Mouse (Mus musculus): ENCODE data around the gene Txnrd1.

Gene Txnrd1

DNA sequence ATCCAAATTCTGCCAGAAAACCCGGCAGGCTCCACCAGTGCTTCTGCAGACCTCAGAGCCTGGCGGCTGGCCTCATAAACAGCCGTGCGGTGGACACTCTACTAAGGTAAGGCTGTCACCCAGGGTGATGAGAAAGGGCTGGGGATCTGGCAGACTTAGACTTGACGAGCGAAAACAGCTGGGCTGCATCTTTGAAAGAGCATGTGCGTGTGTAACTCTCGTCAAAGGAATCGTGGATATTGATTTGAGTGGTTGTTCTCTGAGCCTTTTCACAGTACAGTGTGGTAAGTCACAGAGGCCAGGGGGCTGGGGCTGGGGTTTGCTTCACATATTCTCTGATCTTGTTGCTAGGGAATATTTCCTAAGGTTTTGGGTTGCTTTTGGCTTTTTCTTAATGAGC is at the start of gene Txnrd1:
Txnrd1 (plus strand) TSS at position 26 of the 400 bp plus-strand sequence.
- no peak for DNase-seq (ENCODE audit: extremely low spot score, low read depth, low spot score)

DNA sequence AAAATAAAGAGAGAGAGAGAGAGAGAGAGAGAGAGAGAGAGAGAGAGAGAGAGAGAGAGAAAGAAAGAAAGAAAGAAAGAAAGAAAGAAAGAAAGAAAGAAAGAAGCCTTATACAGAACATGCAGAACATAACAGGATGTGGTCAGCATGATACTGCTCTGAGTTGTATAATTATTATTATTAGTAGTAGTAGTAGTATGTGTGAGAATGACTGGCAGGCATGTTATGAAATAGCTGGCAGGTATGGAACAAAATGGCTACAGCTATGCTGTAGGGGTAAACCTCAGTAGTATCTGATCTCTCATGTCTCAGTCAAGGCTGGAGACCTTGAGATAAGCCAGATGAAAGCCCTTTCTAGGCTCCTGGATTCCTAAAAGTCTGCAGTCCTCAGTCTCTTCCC is 44.6 kb upstream of the Txnrd1 start:
- DNase-seq (ENCODE audit: extremely low spot score, low read depth, low spot score), result no peak

DNA sequence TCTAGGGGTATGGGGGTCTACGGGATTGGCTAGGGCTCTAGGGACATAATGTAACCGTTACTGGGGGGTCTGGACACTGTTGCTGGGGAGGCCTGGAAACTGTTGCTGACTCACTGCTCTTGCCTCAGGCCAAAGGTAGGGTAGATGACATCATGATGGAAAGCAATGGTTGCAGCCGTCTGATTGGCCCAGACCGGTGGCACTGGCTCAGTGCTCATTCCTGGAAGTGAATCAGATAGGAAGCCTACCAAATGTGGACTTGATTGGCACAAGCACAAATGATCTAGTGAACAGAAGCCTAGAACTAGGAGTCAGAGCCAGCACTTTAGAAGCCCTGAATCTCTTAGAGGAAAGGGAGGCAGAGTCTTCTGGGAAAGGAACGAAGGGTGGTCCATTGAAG is 43.2 kb upstream of the Txnrd1 start:
- DNase-seq (ENCODE audit: extremely low spot score, low read depth, low spot score), result no peak

DNA sequence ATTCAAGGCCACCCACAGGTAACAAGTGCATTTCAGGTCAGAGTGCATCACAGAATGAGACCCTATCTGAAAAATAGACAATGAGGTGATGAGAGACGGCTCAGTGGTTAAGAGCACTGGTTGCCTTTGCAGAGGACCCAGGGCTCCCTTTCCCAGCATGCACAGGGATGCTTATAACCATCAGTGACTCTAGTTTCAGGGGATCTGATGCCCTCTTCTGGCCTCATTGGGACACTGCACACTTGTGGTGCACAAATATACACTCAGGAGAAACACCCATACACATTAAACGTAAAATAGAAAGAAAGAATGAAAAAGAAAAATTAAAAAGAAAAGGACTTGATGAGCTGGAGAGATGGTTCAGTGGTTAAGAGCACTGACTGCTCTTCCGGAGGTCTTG is 42.0 kb upstream of the Txnrd1 start:
- no peak for DNase-seq (ENCODE audit: extremely low spot score, low read depth, low spot score)

DNA sequence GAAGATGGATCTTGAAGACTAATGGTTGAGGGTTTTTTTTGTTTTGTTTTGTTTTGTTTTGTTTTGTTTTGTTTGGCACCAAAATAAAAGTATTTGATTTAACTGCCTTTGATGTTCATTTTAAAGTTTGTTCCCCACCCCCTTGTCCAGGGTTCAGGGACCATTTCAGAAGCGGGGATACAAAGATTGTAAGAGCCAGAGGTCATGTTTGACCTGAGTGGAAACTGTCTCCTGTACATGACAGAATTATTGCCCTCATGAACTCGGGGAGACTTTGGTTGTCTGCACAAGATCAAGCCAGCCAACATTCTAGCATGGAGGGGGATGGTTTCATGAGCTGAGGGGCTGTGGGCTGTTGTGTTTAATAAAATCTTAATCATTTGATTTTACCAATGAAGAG is 41.4 kb upstream of the Txnrd1 start:
- no peak for DNase-seq (ENCODE audit: extremely low spot score, low read depth, low spot score)

DNA sequence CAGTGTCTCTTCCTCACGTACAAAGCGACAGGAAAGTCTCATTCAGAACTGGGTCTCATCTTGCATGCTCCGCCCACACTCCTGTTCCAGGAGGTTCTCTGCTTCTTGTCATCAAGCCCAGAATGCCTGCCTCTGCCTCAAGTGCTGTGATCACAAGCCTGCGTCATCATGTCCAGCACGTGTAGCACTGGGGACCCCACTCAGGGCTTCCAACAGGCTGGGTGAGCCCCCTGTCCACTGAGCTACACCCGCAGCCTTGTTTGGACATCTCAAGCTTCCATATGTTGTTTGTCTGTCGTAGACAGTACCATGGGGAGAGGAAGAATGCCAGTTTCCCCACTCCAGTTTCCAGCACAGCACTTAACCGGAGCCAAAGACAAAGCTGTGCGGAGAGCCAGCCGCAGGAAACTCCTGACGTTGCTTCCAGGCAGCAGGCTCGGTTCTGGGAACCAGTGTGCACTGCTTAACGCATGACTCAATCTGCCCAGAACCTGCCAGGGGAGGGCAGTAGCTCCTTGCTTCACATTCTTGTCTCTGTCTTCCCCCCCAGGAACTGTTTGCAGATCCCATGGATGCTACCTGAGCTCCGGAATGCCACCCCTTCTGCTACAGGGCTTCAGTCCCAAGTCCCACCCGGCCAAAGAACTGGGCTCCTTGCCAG is 38.5 kb upstream of the Txnrd1 start:
- no peak for DNase-seq (ENCODE audit: extremely low spot score, low read depth, low spot score)

DNA sequence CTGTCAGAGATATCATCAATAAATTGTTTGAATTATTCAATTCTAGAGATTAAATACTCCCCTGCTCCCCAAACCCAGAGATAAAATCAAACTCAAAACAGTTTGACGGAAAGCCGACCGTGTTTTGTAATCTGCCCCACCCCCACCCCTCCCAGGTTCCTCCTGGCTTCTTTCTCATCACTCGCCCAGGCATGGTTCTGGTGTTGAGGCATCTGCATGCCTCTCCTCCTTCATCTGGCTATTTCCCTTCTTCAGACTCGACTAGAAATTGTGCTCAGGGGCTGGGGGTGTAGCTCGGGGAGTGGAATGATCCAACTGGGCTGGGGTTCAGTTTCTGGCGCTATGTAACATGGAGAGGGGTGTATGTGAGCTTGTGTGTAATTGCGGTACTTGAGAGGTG is 38.0 kb upstream of the Txnrd1 start:
- DNase-seq (ENCODE audit: extremely low spot score, low read depth, low spot score), result no peak

DNA sequence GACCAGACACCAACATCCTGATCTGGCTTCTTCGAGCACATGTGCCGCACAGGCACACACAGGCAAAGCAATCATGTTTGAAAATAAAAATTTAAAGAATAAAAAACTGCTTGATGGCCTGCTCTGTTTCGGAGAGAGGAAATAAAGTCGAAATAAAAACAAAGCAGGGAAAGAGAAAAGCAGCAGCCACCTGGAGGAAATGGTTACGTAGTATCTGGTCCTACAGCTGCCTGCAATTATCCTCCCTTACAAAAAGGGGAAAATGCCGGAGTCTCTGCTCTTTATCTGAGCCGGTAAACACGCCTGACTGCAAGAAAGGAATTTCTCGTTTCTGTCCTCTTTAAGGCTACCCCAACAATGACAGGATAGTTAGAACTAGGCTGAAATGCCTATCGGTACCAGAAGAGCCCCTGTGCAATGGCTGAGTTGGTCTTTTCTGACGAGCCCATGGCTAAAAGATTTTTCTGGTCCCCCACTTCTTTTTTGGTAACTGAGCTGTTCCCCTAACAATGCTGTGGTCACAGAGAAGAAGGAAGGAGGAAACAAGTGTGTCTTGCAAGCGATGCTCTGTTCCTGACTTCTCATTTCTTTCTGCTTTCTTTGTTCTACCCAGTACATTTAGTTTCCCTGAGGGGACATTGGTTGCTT is 37.2 kb upstream of the Txnrd1 start:
- no peak for DNase-seq (ENCODE audit: extremely low spot score, low read depth, low spot score)

DNA sequence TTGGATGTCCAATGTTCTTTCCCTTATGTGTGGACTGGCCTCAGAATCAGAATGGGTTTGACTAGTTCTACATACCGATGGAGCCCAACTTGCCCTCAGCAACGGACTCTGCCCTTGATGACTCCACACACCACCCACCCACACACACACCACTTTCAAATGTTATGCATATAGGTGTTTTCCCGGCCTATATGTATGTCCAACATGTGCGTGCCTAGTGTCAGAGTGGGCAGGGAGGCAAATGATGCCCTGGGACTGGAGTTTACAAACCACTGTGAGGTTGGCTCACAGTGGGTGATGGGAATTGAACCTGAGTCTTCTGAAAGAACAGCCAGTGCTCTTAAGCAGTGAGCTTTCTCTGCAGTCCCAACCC is 36.6 kb upstream of the Txnrd1 start:
- no peak for DNase-seq (ENCODE audit: extremely low spot score, low read depth, low spot score)

DNA sequence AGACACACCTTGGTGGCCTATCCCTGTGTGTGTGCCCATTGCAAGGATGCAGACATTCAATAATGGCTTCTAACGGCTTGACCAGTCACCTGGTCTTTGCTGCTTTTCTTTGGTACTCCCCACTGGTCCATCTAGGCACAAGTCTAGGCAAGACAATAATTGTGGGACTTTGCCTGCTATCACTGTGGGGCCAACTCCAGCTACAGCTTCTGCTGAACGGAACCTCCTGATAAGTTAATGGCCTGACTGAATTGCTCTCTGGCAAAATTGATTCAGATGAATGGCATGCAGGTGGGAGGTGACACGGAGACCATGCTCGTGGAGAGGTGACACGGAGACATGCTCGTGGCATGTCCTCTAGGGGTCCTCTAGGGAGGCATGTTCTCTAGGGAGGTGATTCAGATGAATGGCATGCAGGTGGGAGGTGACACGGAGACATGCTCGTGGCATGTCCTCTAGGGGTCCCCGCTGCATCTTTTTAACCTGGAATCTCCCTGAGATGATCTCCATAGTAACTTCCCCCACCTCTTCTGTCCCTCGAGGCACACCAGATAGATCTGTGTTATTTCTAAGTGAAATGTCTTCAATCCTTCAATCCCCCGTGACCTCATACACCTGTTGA is 35.3 kb upstream of the Txnrd1 start:
- DNase-seq (ENCODE audit: extremely low spot score, low read depth, low spot score), result no peak

DNA sequence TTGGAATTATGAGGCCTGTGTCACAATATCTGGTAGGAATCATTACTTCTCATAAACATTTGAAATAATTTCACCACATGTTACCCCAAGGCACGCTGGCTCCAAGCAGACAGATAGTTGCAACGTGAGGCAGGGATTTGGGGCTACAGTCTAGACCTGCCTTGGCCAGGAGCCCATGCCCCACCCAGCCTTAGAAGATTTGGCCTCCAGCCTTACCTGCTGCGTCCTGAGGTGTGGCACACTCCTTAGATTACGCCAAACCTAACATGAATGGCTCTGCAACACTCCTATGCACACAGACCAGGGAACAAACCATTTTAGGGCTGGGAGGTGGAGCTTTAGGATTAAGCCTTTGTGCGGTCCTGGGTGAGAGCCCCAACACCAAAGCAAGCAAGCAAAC is 33.7 kb upstream of the Txnrd1 start:
- DNase-seq (ENCODE audit: extremely low spot score, low read depth, low spot score), result no peak

DNA sequence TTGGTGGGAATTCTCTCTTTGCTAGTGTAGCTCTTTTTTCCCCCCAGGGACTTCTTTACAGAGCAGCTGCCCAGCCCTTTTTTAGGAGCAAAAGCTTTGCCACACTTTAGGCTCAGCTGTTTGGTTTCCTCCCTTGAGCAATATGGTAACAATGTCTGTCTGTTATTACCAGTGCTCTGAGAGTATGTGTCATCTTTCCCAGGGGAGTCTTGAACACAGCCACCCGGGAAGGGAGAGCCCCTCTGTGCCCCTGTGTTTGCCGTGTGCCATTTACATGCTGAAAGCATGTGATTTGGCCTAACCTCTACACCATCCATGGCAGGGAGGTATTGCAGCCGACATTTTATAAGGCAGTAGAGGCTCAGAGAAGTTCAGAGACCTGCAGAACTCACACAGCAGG is 29.4 kb upstream of the Txnrd1 start:
- DNase-seq (ENCODE audit: extremely low spot score, low read depth, low spot score), result no peak

DNA sequence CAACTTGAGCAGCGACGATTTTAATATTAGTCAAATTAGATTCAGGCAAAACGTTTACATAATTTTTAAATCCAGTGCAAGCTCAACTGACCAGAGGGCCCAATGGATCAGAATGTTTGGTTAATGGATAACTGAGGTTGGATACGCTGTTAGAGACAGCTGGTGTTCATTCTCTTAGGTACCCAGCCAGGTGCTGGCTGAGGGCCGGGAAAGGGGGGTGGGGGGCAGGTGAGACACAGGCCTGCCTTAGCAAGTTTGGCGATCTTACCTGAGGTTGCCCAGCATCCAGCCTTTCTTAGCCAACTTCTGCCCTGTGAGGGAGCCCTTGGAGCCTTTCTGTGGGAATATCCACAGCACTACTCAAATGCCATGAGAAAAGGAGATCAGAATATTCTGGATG is 28.6 kb upstream of the Txnrd1 start:
- no peak for DNase-seq (ENCODE audit: extremely low spot score, low read depth, low spot score)

DNA sequence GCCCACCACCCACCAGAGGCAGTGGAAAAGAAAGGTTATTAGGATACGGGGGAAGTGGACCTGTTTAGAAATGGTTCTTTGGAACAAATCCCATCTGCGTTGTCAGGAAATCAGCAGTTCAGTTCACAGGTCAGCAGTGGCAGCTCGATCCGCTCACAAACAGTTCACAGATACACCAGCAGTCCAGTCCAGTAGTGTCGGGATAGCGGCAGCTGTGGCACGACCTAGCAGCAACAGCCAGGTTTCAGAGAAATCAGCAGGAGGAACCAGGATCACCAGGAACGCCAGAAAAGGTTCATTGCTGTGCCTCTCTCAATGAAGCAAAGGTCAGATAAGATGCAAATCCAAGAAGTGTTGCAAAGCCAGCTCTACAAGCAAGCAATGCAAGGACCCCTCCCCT is 27.3 kb upstream of the Txnrd1 start:
- DNase-seq (ENCODE audit: extremely low spot score, low read depth, low spot score), result no peak

DNA sequence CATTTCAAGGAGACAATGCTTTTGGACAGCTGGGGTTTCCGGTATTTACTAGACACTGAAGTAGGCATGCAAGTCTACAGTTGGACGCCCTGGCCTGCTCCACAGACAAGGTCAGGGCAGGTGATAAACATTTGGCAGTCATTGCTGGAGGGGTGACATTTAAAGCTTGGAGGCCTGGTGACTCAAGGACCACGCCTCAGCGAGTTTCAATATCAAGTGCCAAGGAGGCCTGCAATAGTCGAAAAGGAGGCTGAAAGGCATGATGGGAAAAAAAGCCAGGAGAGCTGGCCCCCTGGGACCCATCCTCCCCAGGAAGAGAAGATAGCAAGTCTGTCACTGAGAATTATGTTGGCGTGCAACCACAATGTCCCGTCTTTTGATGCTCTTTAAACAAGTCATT is 26.5 kb upstream of the Txnrd1 start:
- DNase-seq (ENCODE audit: extremely low spot score, low read depth, low spot score), result no peak

DNA sequence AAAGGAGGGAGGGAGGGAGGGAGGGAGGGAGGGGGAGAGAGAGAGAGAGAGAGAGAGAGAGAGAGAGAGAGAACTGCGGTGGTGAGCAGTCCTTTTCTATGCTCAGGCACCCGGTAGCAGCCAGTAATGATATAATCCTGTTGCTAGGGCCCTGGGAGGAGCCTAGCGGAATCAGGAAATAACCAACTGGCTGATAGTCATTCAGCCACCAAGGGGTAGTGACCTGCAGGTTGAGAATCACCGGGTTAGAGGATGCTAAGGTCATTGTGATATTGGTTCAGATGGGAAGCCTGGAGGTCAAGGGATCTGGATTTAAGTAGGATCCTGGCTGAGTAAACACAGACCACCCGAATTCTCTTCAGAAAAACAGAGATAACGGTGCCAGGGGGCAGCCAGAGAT is 25.6 kb upstream of the Txnrd1 start:
- DNase-seq (ENCODE audit: extremely low spot score, low read depth, low spot score), result no peak

DNA sequence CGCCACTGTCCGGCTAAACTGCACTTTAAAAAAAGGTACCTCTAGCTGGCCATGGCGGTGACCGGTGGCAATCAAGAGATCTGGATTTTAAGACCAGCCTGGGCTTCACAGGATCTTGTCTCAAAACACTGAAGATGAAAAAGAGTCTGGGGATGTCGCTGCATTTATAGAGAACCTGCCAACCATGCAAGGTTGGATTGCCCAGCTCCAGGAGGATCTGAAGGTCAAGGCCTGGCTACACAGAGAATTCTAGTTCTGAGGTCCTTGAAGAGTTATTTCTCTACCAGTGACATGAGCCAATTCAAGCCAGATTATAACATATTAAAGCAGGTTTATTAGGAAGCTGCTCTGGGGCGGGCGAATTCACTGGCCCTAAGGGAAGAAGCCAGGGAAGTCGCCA is 24.9 kb upstream of the Txnrd1 start:
- no peak for DNase-seq (ENCODE audit: extremely low spot score, low read depth, low spot score)

DNA sequence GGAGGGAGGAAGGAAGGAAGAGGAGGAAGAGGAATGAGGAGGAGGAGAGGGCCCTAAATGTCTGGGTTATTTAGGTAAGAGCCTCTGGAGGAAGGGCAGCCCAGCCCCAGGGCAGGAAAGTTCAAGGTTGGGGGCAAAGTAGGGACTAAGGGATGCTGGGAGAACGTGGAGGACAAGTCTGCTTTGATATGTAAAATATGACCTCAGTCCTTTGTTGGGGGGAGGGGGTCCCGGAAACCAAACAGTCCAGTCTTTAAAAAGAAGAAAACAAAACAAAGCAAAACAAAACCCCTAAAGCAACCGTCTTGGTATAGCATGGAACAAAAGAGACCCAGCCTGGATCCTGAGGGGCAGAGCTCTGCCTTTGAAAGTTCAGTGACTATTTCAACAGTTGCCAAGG is 24.4 kb upstream of the Txnrd1 start:
- DNase-seq (ENCODE audit: extremely low spot score, low read depth, low spot score), result no peak

DNA sequence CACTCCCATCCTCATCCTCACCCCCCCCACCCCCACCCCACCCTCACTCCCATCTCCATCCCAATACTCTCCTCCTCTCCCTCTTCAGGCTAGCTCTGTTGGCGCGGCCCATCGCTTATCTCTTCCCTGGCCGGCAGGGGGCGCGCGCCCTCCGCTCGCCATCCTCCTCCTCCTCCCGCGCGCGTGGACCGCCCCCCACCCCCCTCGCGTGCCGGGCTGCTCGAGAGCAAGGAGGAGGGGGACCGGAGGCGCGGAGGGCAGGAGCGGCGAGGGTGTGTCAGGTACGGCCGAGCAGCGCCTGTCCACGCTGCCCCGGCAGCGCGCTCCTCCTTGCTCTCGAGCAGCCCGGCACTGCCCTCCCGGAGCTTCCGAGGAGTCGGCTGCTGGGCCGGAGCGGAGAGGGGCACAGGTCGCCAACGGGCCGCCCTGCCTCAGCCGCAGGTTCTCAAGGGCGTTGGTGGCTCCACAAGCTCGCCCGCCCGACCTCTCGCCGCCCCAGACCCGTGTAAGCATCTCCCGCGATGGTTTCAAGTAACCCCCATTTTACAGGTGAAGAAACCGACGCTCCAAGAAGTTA is 21.8 kb upstream of the Txnrd1 start:
- DNase-seq (ENCODE audit: extremely low spot score, low read depth, low spot score), result no peak

DNA sequence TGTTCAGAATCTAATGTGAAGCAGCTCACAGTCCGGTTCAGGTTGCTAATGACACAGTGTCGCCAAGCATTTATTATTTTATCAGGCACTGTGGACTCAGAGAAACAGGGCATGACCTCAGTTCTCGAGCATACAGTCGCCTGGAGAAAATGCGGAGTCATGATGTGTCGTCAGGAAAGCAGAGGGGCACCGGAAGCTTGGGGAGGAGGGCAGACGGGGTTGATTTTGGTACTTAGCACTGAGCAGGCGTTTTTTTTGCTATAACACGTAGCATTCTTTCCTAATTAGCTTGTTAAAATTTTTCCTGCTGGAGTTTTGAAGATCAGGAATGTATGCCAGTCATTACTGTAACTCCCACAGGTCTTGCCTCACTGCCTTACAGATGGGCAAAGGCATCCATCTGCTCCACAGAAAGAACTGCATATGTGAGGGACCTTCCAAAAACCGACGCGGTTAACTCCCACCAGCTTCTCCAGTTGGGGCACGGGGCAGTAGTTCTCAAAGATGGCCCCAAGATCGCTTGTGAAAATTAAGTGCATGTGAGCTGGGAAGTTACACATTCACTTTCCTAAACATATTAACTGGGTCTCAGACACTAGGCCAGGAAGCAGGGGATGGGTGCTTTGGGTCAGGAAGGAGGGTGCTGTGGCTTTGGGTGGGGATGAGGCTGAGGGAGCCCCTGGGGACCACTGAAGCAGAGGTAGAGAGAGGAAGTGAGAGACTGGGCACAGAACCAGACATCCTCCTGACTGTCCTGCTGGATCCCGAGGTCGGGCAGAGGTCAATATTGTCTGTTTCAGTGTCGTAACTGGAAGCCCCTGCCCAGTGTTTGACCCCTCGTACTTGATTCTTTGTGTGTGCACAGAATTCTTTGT is 19.4 kb upstream of the Txnrd1 start:
- no peak for DNase-seq (ENCODE audit: extremely low spot score, low read depth, low spot score)

DNA sequence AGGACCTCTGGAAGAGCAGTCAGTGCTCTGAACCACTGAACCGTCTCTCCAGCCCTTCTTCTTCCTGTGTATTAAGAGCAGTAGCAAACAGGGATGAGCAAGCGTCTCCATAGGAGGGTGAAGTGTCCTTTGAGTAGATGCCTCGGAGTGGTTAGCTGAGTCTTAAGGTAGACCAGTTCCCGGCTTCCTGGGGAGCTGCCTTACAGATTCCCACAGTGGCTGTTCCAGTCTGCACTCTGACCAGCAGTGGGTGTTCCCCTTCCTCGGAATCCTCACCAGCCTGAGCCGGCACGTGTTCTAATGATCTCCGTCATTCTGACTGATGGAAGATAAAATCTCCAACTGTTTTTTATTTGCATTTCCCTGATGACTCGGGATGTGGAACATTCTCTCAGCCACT is 17.3 kb upstream of the Txnrd1 start:
- DNase-seq (ENCODE audit: extremely low spot score, low read depth, low spot score), result no peak
